Comparison of ENCODE assay signal across 18 mouse cellular contexts in the genomic region with DNA sequence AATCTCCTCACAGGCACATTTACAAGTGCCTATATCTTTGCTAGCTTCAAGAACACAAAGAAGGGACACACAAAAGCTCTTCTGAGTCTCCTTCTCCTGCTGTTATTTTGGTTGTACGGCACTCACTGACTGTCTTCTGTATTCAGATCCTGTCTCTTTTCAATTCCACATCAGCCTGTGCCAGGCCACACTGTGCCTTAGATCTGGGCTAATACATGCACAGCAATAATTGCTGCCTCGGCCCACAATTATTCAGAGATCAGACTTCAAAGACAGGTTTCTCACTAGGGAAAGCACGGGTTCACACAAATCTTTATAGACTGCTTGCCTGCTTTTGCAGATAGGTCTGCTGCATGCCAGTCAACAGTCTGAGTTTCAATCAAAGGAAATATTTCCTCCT.
A peak's percentile ranks its signal among the peaks of the same experiment; 100 is the strongest.
DNase-seq lines count a peak whose midpoint lies in the region; ATAC-seq and TF ChIP-seq lines count a peak whose summit lies in the region.
"Had no signal": no experiment of that assay in that cellular context is flagged by ENCODE, and none has a peak within 500 bp of the region (broad histone marks: within the 10 kb centered on the region; RNA-seq: fewer than 3 reads in every experiment).

No protein-coding gene starts in this region.

- H3K4me2 ChIP-seq in forebrain, embryonic 12.5 days = no peak overlapping the region
- H3K4me2 ChIP-seq in forebrain, postnatal 0 days (ENCODE audit: low read depth) = no peak overlapping the region
- no peak overlapping the region for H3K4me2 ChIP-seq in heart, embryonic 11.5 days
- no peak overlapping the region for H3K4me2 ChIP-seq in liver, embryonic 12.5 days
- H3K4me2 ChIP-seq: embryonic facial prominence, embryonic 12.5 days had no signal

- peaks cover 9% of the 10 kb centered on the region for H3K4me1 ChIP-seq in forebrain, embryonic 12.5 days
- H3K4me1 ChIP-seq in forebrain, postnatal 0 days (ENCODE audit: insufficient read depth) = no peaks in the 10 kb centered on the region
- no peaks in the 10 kb centered on the region for H3K4me1 ChIP-seq in heart, embryonic 11.5 days (ENCODE audit: control insufficient read depth, insufficient read depth, low read length)
- no peaks in the 10 kb centered on the region for H3K4me1 ChIP-seq in liver, embryonic 12.5 days
- H3K4me1 ChIP-seq: embryonic facial prominence, embryonic 12.5 days; hindbrain, embryonic 10.5 days; megakaryocyte, embryonic 14.5 days had no signal

- H3K4me3 ChIP-seq in forebrain, embryonic 12.5 days (replicated peaks) = no peak overlapping the region
- no peak overlapping the region for H3K4me3 ChIP-seq in forebrain, postnatal 0 days (ENCODE audit: low read depth, low read length)
- no peak overlapping the region for H3K4me3 ChIP-seq in heart, embryonic 11.5 days (ENCODE audit: low read depth, low read length)
- no peak overlapping the region for H3K4me3 ChIP-seq in liver, embryonic 12.5 days
- H3K4me3 ChIP-seq: embryonic facial prominence, embryonic 12.5 days; erythroblast, embryonic 14.5 days; hindbrain, embryonic 10.5 days; megakaryocyte, embryonic 14.5 days; myocyte had no signal

- peak overlapping the region; percentile 56; the same call in 1 of the 2 replicates for H3K27ac ChIP-seq in forebrain, embryonic 12.5 days
- no peak overlapping the region for H3K27ac ChIP-seq in forebrain, postnatal 0 days (ENCODE audit: low read depth, low read length)
- no peak overlapping the region for H3K27ac ChIP-seq in heart, embryonic 11.5 days (ENCODE audit: low read depth, low read length)
- no peak overlapping the region for H3K27ac ChIP-seq in liver, embryonic 12.5 days
- H3K27ac ChIP-seq: embryonic facial prominence, embryonic 12.5 days; hindbrain, embryonic 10.5 days; stomach, postnatal 0 days had no signal

- WGBS in forebrain, embryonic 12.5 days = 15% methylated on average over 3 of the region's 3 CpGs
- 12% methylated on average over 3 of the region's 3 CpGs for WGBS in forebrain, postnatal 0 days
- 75% methylated on average over 3 of the region's 3 CpGs for WGBS in heart, embryonic 11.5 days (ENCODE audit: insufficient replicate concordance)
- WGBS in liver, embryonic 12.5 days (ENCODE audit: insufficient replicate concordance) = 60% methylated on average over 3 of the region's 3 CpGs

- peak; percentile 87; the same call in 1 of the 2 replicates for ATAC-seq in forebrain, embryonic 12.5 days (ENCODE audit: low FRiP score)
- peak; percentile 76 for ATAC-seq in forebrain, postnatal 0 days
- ATAC-seq in heart, embryonic 11.5 days (replicated peaks; ENCODE audit: insufficient number of reproducible peaks, low FRiP score, low TSS enrichment) = no peak
- ATAC-seq in liver, embryonic 12.5 days = no peak
- ATAC-seq: liver, postnatal 0 days had no signal

- no peaks in the 10 kb centered on the region for H3K9me3 ChIP-seq in forebrain, embryonic 12.5 days
- no peaks in the 10 kb centered on the region for H3K9me3 ChIP-seq in forebrain, postnatal 0 days (ENCODE audit: low read length)
- no peaks in the 10 kb centered on the region for H3K9me3 ChIP-seq in heart, embryonic 11.5 days (replicated peaks; ENCODE audit: control insufficient read depth, low read length)
- no peaks in the 10 kb centered on the region for H3K9me3 ChIP-seq in liver, embryonic 12.5 days (replicated peaks)
- H3K9me3 ChIP-seq: embryonic facial prominence, embryonic 12.5 days; hindbrain, embryonic 10.5 days; megakaryocyte, embryonic 14.5 days had no signal

- H3K36me3 ChIP-seq in forebrain, embryonic 12.5 days (replicated peaks) = no peaks in the 10 kb centered on the region
- no peaks in the 10 kb centered on the region for H3K36me3 ChIP-seq in forebrain, postnatal 0 days (ENCODE audit: insufficient read depth)
- no peaks in the 10 kb centered on the region for H3K36me3 ChIP-seq in heart, embryonic 11.5 days (ENCODE audit: control insufficient read depth, insufficient read depth, low read length)
- H3K36me3 ChIP-seq in liver, embryonic 12.5 days = no peaks in the 10 kb centered on the region
- H3K36me3 ChIP-seq: embryonic facial prominence, embryonic 12.5 days; hindbrain, embryonic 10.5 days had no signal

- intact Hi-C loops in left cerebral cortex, postnatal 4 days (cut with DNase I) = no loop called here

- H3K9ac ChIP-seq in forebrain, embryonic 12.5 days = no peak overlapping the region
- no peak overlapping the region for H3K9ac ChIP-seq in forebrain, postnatal 0 days
- H3K9ac ChIP-seq in heart, embryonic 11.5 days (ENCODE audit: low read depth, low read length) = no peak overlapping the region
- H3K9ac ChIP-seq in liver, embryonic 12.5 days = no peak overlapping the region
- H3K9ac ChIP-seq: embryonic facial prominence, embryonic 12.5 days; liver, postnatal 0 days had no signal

- no peak for TF ChIP-seq CTCF in forebrain, postnatal 0 days (IDR thresholded peaks at IDR 0.05; ENCODE audit: low read depth)

- DNase-seq in left cerebral cortex, postnatal 4 days = peak; percentile 1
- no peak for DNase-seq in left cerebral cortex, adult 8-10 months (ENCODE audit: low spot score in 2 of 2)
- DNase-seq in forebrain, postnatal 0 days = peak; percentile 32
- no peak for DNase-seq in kidney, adult 8-10 months
- DNase-seq: cerebellum, adult 9-11 months; kidney, postnatal 36 days; liver; liver, postnatal 0 days; lung, postnatal 10 days had no signal

- H3K27me3 ChIP-seq in forebrain, embryonic 12.5 days = no peaks in the 10 kb centered on the region
- no peaks in the 10 kb centered on the region for H3K27me3 ChIP-seq in forebrain, postnatal 0 days (ENCODE audit: insufficient read depth, low read length)
- no peaks in the 10 kb centered on the region for H3K27me3 ChIP-seq in heart, embryonic 11.5 days (ENCODE audit: control insufficient read depth, insufficient read depth, low read length)
- no peaks in the 10 kb centered on the region for H3K27me3 ChIP-seq in liver, embryonic 12.5 days (replicated peaks)
- H3K27me3 ChIP-seq: embryonic facial prominence, embryonic 12.5 days; megakaryocyte, embryonic 14.5 days had no signal

Comparison
In these comparisons a context has a peak if more than half of its experiments do, and no peak if none do; other contexts are left out.
1. DNase-seq: peak in left cerebral cortex, postnatal 4 days (single experiment) and forebrain, postnatal 0 days (single experiment); none in left cerebral cortex, adult 8-10 months (0 of 2) and kidney, adult 8-10 months (0 of 2).
2. ATAC-seq: peak in forebrain, embryonic 12.5 days (single experiment) and forebrain, postnatal 0 days (single experiment); none in heart, embryonic 11.5 days (single experiment) and liver, embryonic 12.5 days (single experiment).